Mouse (Mus musculus) urinary bladder, adult 18-20 months (tissue): ENCODE measurements at regions not wholly inside any gene's neighbourhood (a gene's known extent, or its start where the extent isn't known, plus 50 kb on each side); places are given as distances from the start of the nearest gene placed in this dataset.

Experiments used
- DNase-seq, 2 experiments: peaks; one replicate each; pipeline ENCODE4 v3.0.0; 2022; ENCODE audit warnings: low spot score in 2 of 2, mixed read lengths in 2 of 2

- DNase-seq = no peak
These were observed 573.7 kb downstream of the Ccdc171 start for GRCm38 (mm10) chr4:84099071-84099470.

DNA sequence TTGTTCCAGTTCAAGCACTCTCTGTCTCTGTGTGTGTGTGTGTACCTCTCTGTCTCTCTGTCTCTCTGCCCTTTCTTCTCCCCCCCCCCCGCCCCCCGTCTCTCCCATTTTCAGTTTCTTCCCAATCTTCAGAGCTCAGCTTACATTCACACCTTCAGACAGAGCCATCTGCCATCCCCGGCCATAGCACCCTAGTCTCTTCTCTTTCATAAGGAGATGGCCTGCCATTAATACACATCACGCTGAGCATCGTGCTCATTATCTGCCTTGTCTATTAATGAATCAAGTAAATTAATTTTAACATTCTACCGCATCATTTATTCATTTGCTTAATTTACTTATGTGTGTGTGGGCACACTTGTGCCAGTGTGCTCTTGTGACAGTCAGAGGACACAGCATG is 573.2 kb downstream of the Bnc2 start:
- no peak for DNase-seq

GRCm38 (mm10) chr4:84102736-84103135 is 572.3 kb downstream of the Bnc2 start:
- DNase-seq = no peak

GRCm38 (mm10) chr4:84108592-84108991 is 566.5 kb downstream of the Bnc2 start:
- DNase-seq = no peak

GRCm38 (mm10) chr4:84109771-84110503 is 565.1 kb downstream of the Bnc2 start:
- no peak for DNase-seq

DNA sequence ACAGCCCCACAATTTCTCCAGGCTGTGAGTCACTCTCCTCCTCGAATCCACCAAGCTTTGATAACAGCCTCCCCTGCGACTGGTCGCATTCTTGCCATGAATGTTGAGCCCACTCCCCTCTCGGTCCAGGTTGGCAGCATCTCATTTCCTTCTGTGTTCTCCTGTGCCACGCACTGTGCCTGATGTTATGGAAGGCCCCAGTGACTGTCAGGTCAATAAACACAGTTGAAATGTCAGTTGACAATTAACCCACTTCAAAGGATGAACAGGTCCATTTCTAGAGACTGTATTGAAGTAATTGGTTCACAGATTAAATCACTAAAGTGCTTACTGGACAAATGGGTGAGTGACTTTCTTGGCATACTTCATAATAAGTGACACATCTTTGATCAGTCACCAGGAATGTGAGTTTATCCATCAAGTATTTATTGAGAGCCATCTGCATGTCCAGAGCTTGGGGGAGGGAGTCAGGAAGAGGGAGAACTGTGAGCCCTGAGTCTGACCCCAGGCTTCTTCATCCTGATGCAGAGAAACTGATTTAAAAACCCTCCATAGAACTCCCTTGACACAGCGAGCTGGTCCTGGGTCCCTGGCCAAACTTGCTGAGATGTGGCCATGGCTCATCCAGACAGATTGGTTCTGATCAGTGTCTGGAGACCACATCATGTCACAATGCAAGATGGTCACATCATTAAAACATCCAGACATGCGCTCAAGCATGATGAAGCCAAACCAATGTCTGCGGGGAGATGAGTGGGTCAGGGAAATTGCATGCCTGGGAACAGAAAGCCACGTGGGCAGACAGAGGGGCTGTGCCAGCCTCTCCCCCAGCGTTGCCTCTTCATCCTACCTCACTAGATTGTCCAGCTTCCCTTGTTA is 560.7 kb downstream of the Bnc2 start:
- DNase-seq = no peak

GRCm38 (mm10) chr4:84118284-84118919 is 556.7 kb downstream of the Bnc2 start:
- no peak for DNase-seq

- DNase-seq = no peak
These were observed 555.5 kb downstream of the Bnc2 start for GRCm38 (mm10) chr4:84119616-84120015.

DNA sequence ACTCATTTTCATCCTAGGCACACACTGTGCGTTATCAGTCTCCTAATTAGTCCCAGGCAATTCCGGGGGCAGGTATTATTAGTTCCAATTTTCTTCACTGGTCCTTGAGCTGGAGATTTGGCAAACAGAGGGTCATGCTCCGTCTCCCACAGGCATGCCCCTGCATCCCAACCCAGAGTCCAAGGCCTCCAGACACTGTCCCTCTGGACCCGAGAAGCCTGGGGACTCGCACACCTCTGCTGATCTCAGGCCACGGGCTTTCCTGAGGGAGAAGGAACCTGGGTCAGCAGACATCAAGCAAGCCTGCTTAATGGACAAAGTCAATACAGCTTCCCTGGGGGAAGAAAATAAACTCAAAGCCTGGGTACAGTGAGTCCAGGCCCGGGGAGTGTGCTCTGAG is 554.7 kb downstream of the Bnc2 start:
- no peak for DNase-seq

DNA sequence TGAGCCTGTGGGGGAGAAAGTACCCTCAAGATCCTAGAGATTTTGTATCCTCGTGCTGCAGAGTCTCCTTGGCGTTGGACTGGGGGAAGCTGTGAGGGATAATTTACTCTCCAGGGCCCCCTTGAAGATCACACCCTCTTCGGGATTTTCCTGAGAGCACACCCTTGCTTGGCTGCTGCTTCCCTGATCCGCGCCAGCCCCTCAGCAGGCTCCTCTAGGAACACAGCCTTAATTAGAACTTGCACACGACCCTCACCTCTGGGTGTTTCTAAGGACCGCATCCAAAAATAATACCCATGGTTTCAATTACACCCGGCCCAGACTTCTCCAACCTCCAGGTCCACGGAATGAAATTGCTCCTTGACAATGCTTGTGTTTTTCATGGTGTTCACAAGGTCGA is 553.6 kb downstream of the Bnc2 start:
- DNase-seq = no peak

- DNase-seq = no peak
These were observed 548.7 kb downstream of the Bnc2 start for GRCm38 (mm10) chr4:84126400-84126799.

DNA sequence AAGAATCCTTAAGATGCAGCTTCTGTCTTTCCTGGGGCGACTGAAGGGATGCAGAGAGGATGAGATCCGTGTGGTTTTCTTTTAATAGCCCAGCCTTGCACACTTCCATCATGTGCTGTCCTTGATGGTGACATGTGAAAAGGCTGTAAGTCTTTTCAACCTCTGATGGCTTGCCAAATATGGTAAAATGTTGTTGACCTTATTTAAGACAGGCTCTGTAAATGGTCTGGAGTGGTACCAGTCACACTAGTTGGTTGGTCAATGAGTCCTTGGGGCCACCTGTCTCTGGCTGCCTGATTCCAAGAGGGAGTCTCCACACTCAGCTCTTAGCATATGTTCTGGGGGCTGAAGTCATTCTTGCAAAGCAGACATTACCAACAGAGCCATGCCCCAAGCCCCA is 547.7 kb downstream of the Bnc2 start:
- no peak for DNase-seq

- no peak for DNase-seq
These were observed 544.1 kb downstream of the Bnc2 start for GRCm38 (mm10) chr4:84130840-84131547.

DNA sequence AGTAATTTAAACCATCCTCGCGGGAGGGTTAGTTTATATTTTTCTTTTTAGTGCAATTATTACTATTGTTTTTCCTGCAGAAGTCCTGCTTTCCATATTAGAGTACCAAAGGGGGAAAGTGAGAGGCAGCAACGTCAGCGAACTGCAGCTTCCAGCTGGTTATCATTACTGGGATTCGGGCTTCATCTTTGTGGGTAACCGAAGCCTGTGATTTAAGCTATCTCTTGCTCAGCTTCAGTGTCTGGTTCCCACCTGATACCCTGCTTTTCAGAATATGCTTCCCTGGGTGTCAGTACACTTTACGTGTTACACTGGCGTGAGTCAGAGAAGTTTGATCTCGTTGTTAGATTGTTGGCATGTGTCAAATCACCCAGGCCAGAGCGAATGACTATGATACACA is 539.3 kb downstream of the Bnc2 start:
- no peak for DNase-seq

- DNase-seq = no peak
These were observed 537.7 kb downstream of the Bnc2 start for GRCm38 (mm10) chr4:84137171-84137919.

GRCm38 (mm10) chr4:84149149-84150050 is 525.7 kb downstream of the Bnc2 start:
- no peak for DNase-seq

- no peak for DNase-seq
These were observed 524.4 kb downstream of the Bnc2 start for GRCm38 (mm10) chr4:84150698-84151097.

GRCm38 (mm10) chr4:84151247-84151646 is 523.8 kb downstream of the Bnc2 start:
- DNase-seq = no peak

DNA sequence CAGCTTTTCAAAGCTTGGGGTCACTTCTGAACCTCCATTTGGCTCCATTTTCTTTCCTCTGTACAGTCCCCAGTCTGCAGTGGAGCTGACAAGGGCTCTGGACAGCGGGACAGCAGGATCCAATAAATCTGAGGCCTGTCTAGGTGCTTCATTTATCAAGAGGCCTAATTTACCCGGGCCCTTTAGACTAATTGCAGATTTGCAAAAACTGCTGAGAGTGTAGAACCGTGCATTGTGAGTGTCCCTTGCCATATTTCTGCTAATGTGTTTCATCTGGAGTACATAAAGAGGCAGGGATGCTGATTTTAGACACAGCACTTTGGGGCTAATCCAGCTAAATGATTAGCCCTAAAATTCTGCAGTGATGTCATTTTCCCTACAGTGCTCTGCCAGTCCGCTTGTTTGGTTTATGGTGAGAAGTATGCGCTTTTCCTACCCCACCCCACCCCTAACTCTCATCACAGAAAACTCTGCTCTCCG is 523.1 kb downstream of the Bnc2 start:
- no peak for DNase-seq

GRCm38 (mm10) chr4:84153571-84153970 is 521.5 kb downstream of the Bnc2 start:
- no peak for DNase-seq
